In the genomic region with DNA sequence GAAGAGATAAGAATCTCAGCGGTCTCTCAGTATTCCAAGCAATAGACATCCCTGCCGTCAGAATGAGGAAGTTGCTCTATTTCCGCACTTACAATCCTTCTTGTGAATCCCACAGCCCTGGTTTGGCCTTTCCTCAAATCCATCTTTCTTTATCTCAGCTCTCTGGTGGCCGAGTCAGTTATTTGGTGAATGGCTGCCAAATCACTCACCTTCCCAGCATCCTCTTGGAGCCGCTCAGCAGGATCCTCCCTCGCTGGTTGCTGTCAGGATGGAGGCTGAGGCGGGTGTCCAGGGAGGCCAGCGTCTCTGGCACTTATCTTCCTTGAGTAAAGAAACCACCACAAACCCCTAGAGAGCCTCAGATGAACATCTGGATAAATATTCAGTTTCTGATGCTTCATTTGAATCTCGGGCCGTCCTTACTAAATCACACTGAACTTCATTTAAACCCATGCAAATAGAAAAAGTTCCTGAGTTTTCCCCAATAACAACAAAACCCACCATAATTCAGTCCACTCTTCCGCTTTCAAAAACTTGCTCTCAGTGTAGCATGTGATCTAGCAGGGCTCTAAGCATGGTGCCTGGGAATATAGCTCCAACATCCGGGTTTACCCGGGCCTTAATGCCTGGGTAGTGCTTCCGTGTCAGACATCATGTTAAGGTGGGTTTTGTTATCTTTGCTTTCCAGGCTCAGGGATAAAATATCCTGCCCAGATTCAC, we compare ENCODE assay signal across 8 mouse cellular contexts.
A peak's percentile ranks its signal among the peaks of the same experiment; 100 is the strongest.
DNase-seq lines count a peak whose midpoint lies in the region; ATAC-seq lines count a peak whose summit lies in the region.

No protein-coding gene starts in this region.

- WGBS in midbrain, embryonic 14.5 days = 64% methylated on average over 14 of the region's 14 CpGs
- WGBS in midbrain, embryonic 16.5 days = 66% methylated on average over 14 of the region's 14 CpGs

- no peaks in the 10 kb centered on the region for H3K9me3 ChIP-seq in midbrain, embryonic 14.5 days (ENCODE audit: control insufficient read depth, low read length)
- no peaks in the 10 kb centered on the region for H3K9me3 ChIP-seq in midbrain, embryonic 16.5 days (replicated peaks; ENCODE audit: control insufficient read depth, low read length, poor library complexity, severe bottlenecking)

- no peak overlapping the region for H3K4me3 ChIP-seq in midbrain, embryonic 14.5 days (replicated peaks; ENCODE audit: low read depth, low read length)
- no peak overlapping the region for H3K4me3 ChIP-seq in midbrain, embryonic 16.5 days (ENCODE audit: low read depth, low read length)

- no peak overlapping the region for H3K27ac ChIP-seq in midbrain, embryonic 14.5 days (replicated peaks; ENCODE audit: low read depth, low read length)
- no peak overlapping the region for H3K27ac ChIP-seq in midbrain, embryonic 16.5 days (ENCODE audit: low read length)

- no peaks in the 10 kb centered on the region for H3K27me3 ChIP-seq in midbrain, embryonic 14.5 days (ENCODE audit: control insufficient read depth, insufficient read depth, low read length)
- H3K27me3 ChIP-seq in midbrain, embryonic 16.5 days (ENCODE audit: control insufficient read depth, insufficient read depth, low read depth, low read length) = no peaks in the 10 kb centered on the region

- no peak for ATAC-seq in midbrain, embryonic 14.5 days (ENCODE audit: low FRiP score, low TSS enrichment)
- ATAC-seq in midbrain, embryonic 16.5 days = no peak

- no peak overlapping the region for H3K9ac ChIP-seq in midbrain, embryonic 14.5 days (replicated peaks; ENCODE audit: low read length)
- H3K9ac ChIP-seq in midbrain, embryonic 16.5 days (ENCODE audit: low read depth, low read length) = no peak overlapping the region

- H3K4me2 ChIP-seq in midbrain, embryonic 14.5 days (ENCODE audit: low read length) = no peak overlapping the region
- H3K4me2 ChIP-seq in midbrain, embryonic 16.5 days (ENCODE audit: low read length) = no peak overlapping the region

- intact Hi-C loops in left cerebral cortex, postnatal 25 days (cut with DNase I) = loop anchor here (5.0 kb wide), 1 partner anchor 205 kb away; the partner anchor contains the start of gene Lhfpl2

- DNase-seq in midbrain, embryonic 14.5 days = peak; percentile 40
- DNase-seq in gastrocnemius, postnatal 10 days = peak; percentile 28
- DNase-seq in kidney, adult 18-20 months = peak; percentile 34
- DNase-seq in lung, postnatal 36 days = peak; percentile 42
- no peak for DNase-seq in right cerebral cortex, adult 2 months (ENCODE audit: low spot score in 2 of 2)
- DNase-seq in yolk sac, embryonic 10.5 days (ENCODE audit: low spot score) = no peak
- DNase-seq in left cerebral cortex, postnatal 25 days (ENCODE audit: low spot score in 2 of 2) = no peak

- H3K36me3 ChIP-seq in midbrain, embryonic 14.5 days (ENCODE audit: control insufficient read depth, insufficient read depth, low read length) = no peaks in the 10 kb centered on the region
- no peaks in the 10 kb centered on the region for H3K36me3 ChIP-seq in midbrain, embryonic 16.5 days (ENCODE audit: control insufficient read depth, insufficient read depth, low read length)

- peaks cover 5% of the 10 kb centered on the region; the same call in 1 of the 2 replicates for H3K4me1 ChIP-seq in midbrain, embryonic 14.5 days (ENCODE audit: control insufficient read depth, insufficient read depth, low read length)
- peaks cover 4% of the 10 kb centered on the region; the same call in 1 of the 2 replicates for H3K4me1 ChIP-seq in midbrain, embryonic 16.5 days (ENCODE audit: control insufficient read depth, insufficient read depth, low read length)

Comparison
In these comparisons a context has a peak if more than half of its experiments do, and no peak if none do; other contexts are left out.
1. DNase-seq: peak in midbrain, embryonic 14.5 days (single experiment), gastrocnemius, postnatal 10 days (single experiment), kidney, adult 18-20 months (single experiment) and lung, postnatal 36 days (single experiment); none in right cerebral cortex, adult 2 months (0 of 2), yolk sac, embryonic 10.5 days (single experiment) and left cerebral cortex, postnatal 25 days (0 of 2).